Mouse (Mus musculus): ENCODE data around the gene Abhd16a. TPM values are rescaled to one million over a fixed set of nuclear protein-coding genes. Genes with fewer than 3 reads are reported as not detected.

The Abhd16a gene
- polyA plus RNA-seq, 2 experiments = 78.0 to 98.6 TPM

DNA sequence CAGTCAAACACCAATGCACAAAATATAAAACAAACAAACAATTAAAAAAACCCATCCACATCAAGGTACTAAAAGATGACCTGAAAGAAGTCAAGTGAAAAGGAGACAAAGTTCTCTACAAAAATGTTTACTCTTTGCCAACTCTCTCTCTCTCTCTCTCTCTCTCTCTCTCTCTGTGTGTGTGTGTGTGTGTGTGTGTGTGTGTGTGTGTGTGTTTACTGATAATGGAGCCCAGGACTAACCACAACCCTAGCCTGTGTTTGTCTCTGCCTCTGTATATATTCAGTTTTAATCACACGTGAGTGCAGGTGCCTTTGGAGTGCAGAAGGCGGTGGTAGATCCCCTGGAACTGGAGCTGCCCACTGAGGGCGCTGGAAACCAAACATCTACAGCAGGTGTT, 32.0 kb upstream of the Abhd16a start:
- Histone ChIP-seq H3K4me2 (replicated peaks; ENCODE audit: low read depth, low read length, severe bottlenecking) (no peak overlapping the region), H3K4me3 (replicated peaks; ENCODE audit: low read length) (no peak overlapping the region), H3K27ac (replicated peaks; ENCODE audit: low read depth, low read length) (no peak overlapping the region), H3K9ac (ENCODE audit: low read depth, low read length, severe bottlenecking) (no peak overlapping the region), H3K36me3 (ENCODE audit: control insufficient read depth, insufficient read depth, low read length) (peaks cover 77% of the 10 kb centered on the region), H3K4me1 (ENCODE audit: control insufficient read depth, insufficient read depth, low read length) (peaks cover 17% of the 10 kb centered on the region), H3K27me3 (ENCODE audit: control insufficient read depth, insufficient read depth, low read length) (no peaks in the 10 kb centered on the region), H3K9me3 (ENCODE audit: control insufficient read depth, low read length) (no peaks in the 10 kb centered on the region)
- DNase-seq (ENCODE audit: low spot score) (no peak), ATAC-seq (ENCODE audit: low FRiP score, low read depth) (no peak)
- 77% methylated on average over 3 of the region's 3 CpGs for WGBS
- no peak for TF ChIP-seq POLR2A (IDR thresholded peaks at IDR 0.05; ENCODE audit: borderline replicate concordance, extremely low read depth, insufficient read depth, insufficient read length)

DNA sequence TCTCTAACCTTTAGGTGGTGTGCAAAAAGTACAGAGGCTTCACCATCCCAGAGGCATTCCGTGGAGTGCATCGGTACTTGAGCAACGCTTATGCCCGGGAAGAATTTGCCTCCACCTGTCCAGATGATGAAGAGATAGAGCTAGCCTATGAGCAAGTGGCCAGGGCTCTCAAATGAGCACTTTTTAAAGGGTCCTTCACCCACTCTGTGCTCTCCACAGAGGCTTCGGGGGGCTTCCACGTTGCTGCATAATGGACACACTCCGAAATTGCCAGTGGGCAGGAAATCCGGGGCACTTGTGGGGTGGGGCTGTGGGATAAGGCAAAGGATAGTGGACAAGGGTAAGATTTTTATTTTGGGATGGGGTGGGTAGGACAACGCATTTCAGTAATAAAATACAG, 30.7 kb upstream of the Abhd16a start:
- no peak overlapping the region for H3K27ac ChIP-seq (replicated peaks; ENCODE audit: low read depth, low read length)
- 0 out of 2 replicates have a peak, but pooled peaks have one; percentile 0 for ATAC-seq (ENCODE audit: low FRiP score, low read depth)
- no peak overlapping the region for H3K9ac ChIP-seq (ENCODE audit: low read depth, low read length, severe bottlenecking)

DNA sequence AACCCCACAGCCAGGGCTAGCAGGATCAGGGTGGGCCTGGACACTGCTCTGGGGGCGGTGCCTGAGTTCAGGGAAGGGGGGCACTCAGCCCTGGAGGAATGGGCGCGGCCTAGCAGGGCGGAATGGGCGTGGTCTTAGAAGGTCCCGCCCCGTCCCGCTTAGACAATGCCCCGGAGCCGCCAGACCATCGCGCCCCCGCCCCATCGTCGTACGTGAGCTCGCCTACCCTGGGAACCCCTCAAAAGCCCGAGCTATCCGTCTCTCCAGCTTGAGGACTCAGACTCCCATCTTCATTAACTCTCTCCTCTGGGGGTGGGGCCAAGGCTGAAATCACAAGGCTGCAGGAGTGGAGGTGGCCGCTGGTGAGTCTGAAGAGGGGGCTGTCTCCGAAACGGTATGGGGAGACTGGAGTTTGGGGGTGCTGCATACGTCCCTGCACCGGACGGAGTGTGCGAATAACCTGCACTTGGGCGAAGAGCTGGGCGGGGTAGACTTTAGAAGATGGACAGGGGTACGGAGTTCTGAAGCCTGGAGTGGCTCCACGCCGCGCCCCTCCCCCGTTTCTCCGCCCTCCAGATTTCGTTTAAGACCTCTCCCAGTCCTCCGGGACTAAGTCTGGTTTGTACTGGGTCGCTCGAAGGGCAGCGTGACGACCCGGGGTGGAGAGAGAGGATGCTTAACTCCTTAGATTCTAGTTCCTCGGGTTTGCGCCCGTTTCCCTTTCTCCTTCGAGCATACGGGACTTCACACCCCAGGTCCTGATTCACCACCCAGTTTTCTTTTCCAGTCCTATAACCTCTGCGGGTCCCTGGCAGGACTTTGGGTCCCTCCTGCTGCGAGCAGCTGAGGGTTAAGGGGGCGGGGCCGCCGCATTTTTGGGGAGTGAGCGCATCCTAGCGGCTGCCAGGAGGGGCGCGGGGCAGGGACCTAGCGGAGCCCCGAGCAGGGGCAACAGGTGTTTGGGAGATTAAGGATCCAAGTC, 29.9 kb upstream of the Abhd16a start, which contains the start of gene Ddah2:
Gene Ddah2, plus strand, starts transcription at position 125 of the 982 bp plus-strand sequence.
- peak within 1 kb of the TSS; percentile 61 for H3K4me3 ChIP-seq (replicated peaks; ENCODE audit: low read length)
- peaks cover 69% of the 10 kb centered on the region for H3K36me3 ChIP-seq (ENCODE audit: control insufficient read depth, insufficient read depth, low read length)
- peak; percentile 44; the same call in 1 of the 2 replicates for TF ChIP-seq POLR2A (IDR thresholded peaks at IDR 0.05; ENCODE audit: borderline replicate concordance, extremely low read depth, insufficient read depth, insufficient read length)
- ATAC-seq (ENCODE audit: low FRiP score, low read depth) = peak; percentile 92
- peak within 1 kb of the TSS; percentile 88 for H3K27ac ChIP-seq (replicated peaks; ENCODE audit: low read depth, low read length)
- H3K9ac ChIP-seq (ENCODE audit: low read depth, low read length, severe bottlenecking) = peak within 1 kb of the TSS; percentile 80
- H3K27me3 ChIP-seq (ENCODE audit: control insufficient read depth, insufficient read depth, low read length) = no peaks in the 10 kb centered on the region
- no peaks in the 10 kb centered on the region for H3K9me3 ChIP-seq (ENCODE audit: control insufficient read depth, low read length)
- H3K4me1 ChIP-seq (ENCODE audit: control insufficient read depth, insufficient read depth, low read length) = peaks cover 12% of the 10 kb centered on the region
- DNase-seq (ENCODE audit: low spot score) = peak; percentile 99
- under 1% methylated on average over 56 of the region's 57 CpGs for WGBS
- H3K4me2 ChIP-seq (replicated peaks; ENCODE audit: low read depth, low read length, severe bottlenecking) = peak within 1 kb of the TSS; percentile 89

More for the DNA sequence above, 30.7 kb upstream of the Abhd16a start:
- no peaks in the 10 kb centered on the region for H3K27me3 ChIP-seq (ENCODE audit: control insufficient read depth, insufficient read depth, low read length)
- peaks cover 12% of the 10 kb centered on the region for H3K4me1 ChIP-seq (ENCODE audit: control insufficient read depth, insufficient read depth, low read length)
- peaks cover 76% of the 10 kb centered on the region for H3K36me3 ChIP-seq (ENCODE audit: control insufficient read depth, insufficient read depth, low read length)
- no peak for DNase-seq (ENCODE audit: low spot score)
- 0 out of 2 replicates have a peak overlapping the region, but pooled peaks have one; percentile 61 for H3K4me3 ChIP-seq (replicated peaks; ENCODE audit: low read length)
- H3K4me2 ChIP-seq (replicated peaks; ENCODE audit: low read depth, low read length, severe bottlenecking) = peak overlapping the region; percentile 89; the same call in 1 of the 2 replicates
- H3K9me3 ChIP-seq (ENCODE audit: control insufficient read depth, low read length) = no peaks in the 10 kb centered on the region
- WGBS = 61% methylated on average over 9 of the region's 9 CpGs
- TF ChIP-seq POLR2A (IDR thresholded peaks at IDR 0.05; ENCODE audit: borderline replicate concordance, extremely low read depth, insufficient read depth, insufficient read length) = no peak

DNA sequence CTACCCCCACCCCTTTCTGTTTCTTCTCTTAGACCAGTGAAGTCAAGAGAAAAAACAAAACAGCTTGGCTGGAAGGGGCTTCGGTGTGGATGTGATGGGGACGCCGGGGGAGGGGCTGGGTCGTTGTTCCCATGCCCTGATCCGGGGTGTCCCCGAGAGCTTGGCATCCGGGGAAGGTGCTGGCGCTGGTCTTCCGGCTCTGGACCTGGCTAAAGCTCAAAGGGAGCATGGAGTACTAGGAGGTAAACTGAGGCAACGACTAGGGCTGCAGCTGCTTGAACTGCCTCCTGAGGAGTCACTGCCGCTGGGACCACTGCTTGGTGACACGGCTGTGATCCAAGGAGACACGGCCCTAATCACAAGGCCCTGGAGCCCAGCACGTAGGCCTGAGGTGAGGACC, 29.0 kb upstream of the Abhd16a start:
- peak overlapping the region; percentile 80 for H3K9ac ChIP-seq (ENCODE audit: low read depth, low read length, severe bottlenecking)
- H3K27me3 ChIP-seq (ENCODE audit: control insufficient read depth, insufficient read depth, low read length) = peaks cover 3% of the 10 kb centered on the region
- peaks cover 21% of the 10 kb centered on the region for H3K4me1 ChIP-seq (ENCODE audit: control insufficient read depth, insufficient read depth, low read length)
- no peak for TF ChIP-seq POLR2A (IDR thresholded peaks at IDR 0.05; ENCODE audit: borderline replicate concordance, extremely low read depth, insufficient read depth, insufficient read length)
- no peak for DNase-seq (ENCODE audit: low spot score)
- peaks cover 61% of the 10 kb centered on the region for H3K36me3 ChIP-seq (ENCODE audit: control insufficient read depth, insufficient read depth, low read length)
- ATAC-seq (ENCODE audit: low FRiP score, low read depth) = no peak
- H3K4me2 ChIP-seq (replicated peaks; ENCODE audit: low read depth, low read length, severe bottlenecking) = peak overlapping the region; percentile 89
- peak overlapping the region; percentile 61 for H3K4me3 ChIP-seq (replicated peaks; ENCODE audit: low read length)
- no peaks in the 10 kb centered on the region for H3K9me3 ChIP-seq (ENCODE audit: control insufficient read depth, low read length)
- WGBS = 33% methylated on average over 14 of the region's 14 CpGs
- no peak overlapping the region; the same call in 1 of the 2 replicates for H3K27ac ChIP-seq (replicated peaks; ENCODE audit: low read depth, low read length)

DNA sequence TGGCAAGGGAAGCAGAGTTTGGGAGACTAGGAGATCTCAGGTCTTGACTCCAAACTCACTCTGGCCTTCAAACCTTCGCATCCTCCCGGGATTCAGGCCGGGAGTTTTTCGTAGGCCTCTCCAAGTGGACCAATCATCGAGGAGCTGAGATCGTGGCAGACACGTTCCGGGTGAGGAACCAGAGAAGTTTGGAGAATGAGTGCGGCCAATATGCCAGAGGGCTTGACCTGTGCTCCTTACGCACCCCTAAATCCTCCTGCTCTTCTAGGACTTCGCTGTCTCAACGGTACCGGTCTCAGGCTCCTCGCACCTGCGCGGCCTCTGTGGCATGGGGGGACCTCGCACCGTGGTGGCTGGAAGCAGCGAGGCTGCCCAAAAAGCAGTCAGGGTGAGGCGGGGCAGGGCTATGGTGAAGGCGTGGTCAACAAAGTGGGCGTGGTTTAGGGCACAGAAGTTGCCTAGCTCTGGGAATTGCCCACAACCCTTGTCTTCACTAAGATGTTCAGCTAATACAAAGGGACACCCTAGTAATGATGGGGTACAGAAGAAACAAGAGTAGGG, 28.2 kb upstream of the Abhd16a start:
- DNase-seq (ENCODE audit: low spot score) (no peak), ATAC-seq (ENCODE audit: low FRiP score, low read depth) (no peak)
- TF ChIP-seq POLR2A (IDR thresholded peaks at IDR 0.05; ENCODE audit: borderline replicate concordance, extremely low read depth, insufficient read depth, insufficient read length) = no peak
- WGBS = 55% methylated on average over 22 of the region's 22 CpGs
- H3K27me3 ChIP-seq (ENCODE audit: control insufficient read depth, insufficient read depth, low read length) = peaks cover 9% of the 10 kb centered on the region
- H3K4me1 ChIP-seq (ENCODE audit: control insufficient read depth, insufficient read depth, low read length) = peaks cover 27% of the 10 kb centered on the region
- peak overlapping the region; percentile 89 for H3K4me2 ChIP-seq (replicated peaks; ENCODE audit: low read depth, low read length, severe bottlenecking)
- no peaks in the 10 kb centered on the region for H3K9me3 ChIP-seq (ENCODE audit: control insufficient read depth, low read length)
- peak overlapping the region; percentile 61 for H3K4me3 ChIP-seq (replicated peaks; ENCODE audit: low read length)
- H3K27ac ChIP-seq (replicated peaks; ENCODE audit: low read depth, low read length) = no peak overlapping the region
- H3K9ac ChIP-seq (ENCODE audit: low read depth, low read length, severe bottlenecking) = no peak overlapping the region; the same call in 1 of the 2 replicates
- peaks cover 54% of the 10 kb centered on the region for H3K36me3 ChIP-seq (ENCODE audit: control insufficient read depth, insufficient read depth, low read length)

All from limb, embryonic 14.5 days (tissue).